Comparison of ENCODE assay signal across 8 mouse cellular contexts in genomic region chr19:45796061-45796556, GRCm38 (mm10). TPM values are rescaled to one million over a fixed set of nuclear protein-coding genes. Genes with fewer than 3 reads are reported as not detected.
DNase-seq lines count a peak whose midpoint lies in the region; ATAC-seq and TF ChIP-seq lines count a peak whose summit lies in the region.

No protein-coding gene starts in this region.

- intact Hi-C loops in left cerebral cortex, adult 2 months (cut with DNase I): no loop called here

- H3K4me2 ChIP-seq in kidney, embryonic 15.5 days: peak overlapping the region; percentile 56
- H3K4me2 ChIP-seq in embryonic facial prominence, embryonic 11.5 days (ENCODE audit: low read depth, low read length): peak overlapping the region; percentile 44
- peak overlapping the region; percentile 18; the same call in 1 of the 2 replicates for H3K4me2 ChIP-seq in midbrain, embryonic 16.5 days (ENCODE audit: low read length)

- H3K4me1 ChIP-seq in kidney, embryonic 15.5 days: peaks cover 19% of the 10 kb centered on the region
- H3K4me1 ChIP-seq in embryonic facial prominence, embryonic 11.5 days (ENCODE audit: control insufficient read depth, insufficient read depth, low read length): no peaks in the 10 kb centered on the region
- peaks cover 12% of the 10 kb centered on the region for H3K4me1 ChIP-seq in limb, embryonic 10.5 days
- H3K4me1 ChIP-seq in midbrain, embryonic 16.5 days (ENCODE audit: control insufficient read depth, insufficient read depth, low read length): no peaks in the 10 kb centered on the region

- no peak for TF ChIP-seq CTCF in left cerebral cortex, adult 2 months (IDR thresholded peaks at IDR 0.05)

- no peaks in the 10 kb centered on the region for H3K9me3 ChIP-seq in kidney, embryonic 15.5 days (replicated peaks)
- H3K9me3 ChIP-seq in embryonic facial prominence, embryonic 11.5 days (replicated peaks; ENCODE audit: control insufficient read depth, low read length): no peaks in the 10 kb centered on the region
- no peaks in the 10 kb centered on the region for H3K9me3 ChIP-seq in limb, embryonic 10.5 days (replicated peaks)
- H3K9me3 ChIP-seq in midbrain, embryonic 16.5 days (replicated peaks; ENCODE audit: control insufficient read depth, low read length, poor library complexity, severe bottlenecking): no peaks in the 10 kb centered on the region

- no peak for DNase-seq in kidney, adult 11 months
- DNase-seq in embryonic facial prominence, embryonic 11.5 days (ENCODE audit: low spot score): peak; percentile 65
- peak; percentile 71 for DNase-seq in limb, embryonic 10.5 days (ENCODE audit: low spot score)
- no peak for DNase-seq in right cerebral cortex, postnatal 36 days (ENCODE audit: low spot score in 2 of 2)
- no peak for DNase-seq in left cerebral cortex, adult 2 months (ENCODE audit: extremely low spot score in 1 of 2, low spot score in 2 of 2)
- no peak for DNase-seq in spleen, postnatal 14 days (ENCODE audit: low spot score in 2 of 2)

- H3K36me3 ChIP-seq in kidney, embryonic 15.5 days: no peaks in the 10 kb centered on the region
- no peaks in the 10 kb centered on the region for H3K36me3 ChIP-seq in embryonic facial prominence, embryonic 11.5 days (replicated peaks; ENCODE audit: control insufficient read depth, insufficient read depth, low read depth, low read length)
- no peaks in the 10 kb centered on the region for H3K36me3 ChIP-seq in limb, embryonic 10.5 days
- H3K36me3 ChIP-seq in midbrain, embryonic 16.5 days (ENCODE audit: control insufficient read depth, insufficient read depth, low read length): no peaks in the 10 kb centered on the region

- H3K4me3 ChIP-seq in kidney, embryonic 15.5 days (replicated peaks): peak overlapping the region; percentile 27
- peak overlapping the region; percentile 4; the same call in 1 of the 2 replicates for H3K4me3 ChIP-seq in embryonic facial prominence, embryonic 11.5 days (ENCODE audit: low read depth, low read length)
- peak overlapping the region; percentile 47 for H3K4me3 ChIP-seq in limb, embryonic 10.5 days
- H3K4me3 ChIP-seq in midbrain, embryonic 16.5 days (ENCODE audit: low read depth, low read length): no peak overlapping the region
- no peak overlapping the region for H3K4me3 ChIP-seq in left cerebral cortex, adult 2 months

- H3K9ac ChIP-seq in kidney, embryonic 15.5 days: no peak overlapping the region
- no peak overlapping the region for H3K9ac ChIP-seq in embryonic facial prominence, embryonic 11.5 days (replicated peaks; ENCODE audit: low read length)
- H3K9ac ChIP-seq in midbrain, embryonic 16.5 days (ENCODE audit: low read depth, low read length): 0 out of 2 replicates have a peak overlapping the region, but pooled peaks have one; percentile 14

- no peak overlapping the region for H3K27ac ChIP-seq in kidney, embryonic 15.5 days
- H3K27ac ChIP-seq in embryonic facial prominence, embryonic 11.5 days (replicated peaks; ENCODE audit: low read depth, low read length): no peak overlapping the region
- no peak overlapping the region for H3K27ac ChIP-seq in limb, embryonic 10.5 days
- H3K27ac ChIP-seq in midbrain, embryonic 16.5 days (ENCODE audit: low read length): no peak overlapping the region
- no peak overlapping the region for H3K27ac ChIP-seq in left cerebral cortex, adult 2 months

- 16% methylated on average over 15 of the region's 15 CpGs for WGBS in kidney, embryonic 15.5 days
- WGBS in embryonic facial prominence, embryonic 11.5 days: 6% methylated on average over 15 of the region's 15 CpGs
- 5% methylated on average over 15 of the region's 15 CpGs for WGBS in limb, embryonic 10.5 days
- 11% methylated on average over 15 of the region's 15 CpGs for WGBS in midbrain, embryonic 16.5 days

- ATAC-seq in kidney, embryonic 15.5 days (replicated peaks; ENCODE audit: low FRiP score): peak; percentile 77
- ATAC-seq in embryonic facial prominence, embryonic 11.5 days (replicated peaks; ENCODE audit: insufficient number of reproducible peaks, low FRiP score, low TSS enrichment, low read depth): no peak; the same call in 1 of the 2 replicates
- ATAC-seq in midbrain, embryonic 16.5 days: no peak

- H3K27me3 ChIP-seq in kidney, embryonic 15.5 days: no peaks in the 10 kb centered on the region
- H3K27me3 ChIP-seq in embryonic facial prominence, embryonic 11.5 days (ENCODE audit: control insufficient read depth, insufficient read depth, low read length): no peaks in the 10 kb centered on the region
- no peaks in the 10 kb centered on the region for H3K27me3 ChIP-seq in limb, embryonic 10.5 days (ENCODE audit: low read depth, poor library complexity, severe bottlenecking)
- no peaks in the 10 kb centered on the region for H3K27me3 ChIP-seq in midbrain, embryonic 16.5 days (ENCODE audit: control insufficient read depth, insufficient read depth, low read depth, low read length)

RNA-seq across cellular contexts. Expression of gene Mgea5, which starts 12.5 kb away (rescaled TPM):
- 47.4 and 53.3 TPM in 2 replicates for polyA plus RNA-seq in kidney, embryonic 15.5 days (2015; fragmentation: Nextera tagmentation; extraction: Ambion mirVana)
- polyA plus RNA-seq in embryonic facial prominence, embryonic 11.5 days (2014; fragmentation: Nextera tagmentation; extraction: Ambion mirVana): 58.7 and 58.8 TPM in 2 replicates
- polyA plus RNA-seq in limb, embryonic 10.5 days (2016; fragmentation: Nextera tagmentation; extraction: Ambion mirVana): 54.2 and 68.9 TPM in 2 replicates
- 76.5 and 84.0 TPM in 2 replicates for polyA plus RNA-seq in midbrain, embryonic 16.5 days (2015; fragmentation: Nextera tagmentation; extraction: Ambion mirVana)
- total RNA-seq in left cerebral cortex, adult 2 months (2021): 100 to 1,000 TPM; 164 to 176 TPM

RNA-seq across cellular contexts. Expression of gene Kcnip2, which starts 19.8 kb away (rescaled TPM):
- 2.2 and 2.3 TPM in 2 replicates for polyA plus RNA-seq in kidney, embryonic 15.5 days (2015; fragmentation: Nextera tagmentation; extraction: Ambion mirVana)
- polyA plus RNA-seq in embryonic facial prominence, embryonic 11.5 days (2014; fragmentation: Nextera tagmentation; extraction: Ambion mirVana): 1.3 TPM in 2 replicates
- polyA plus RNA-seq in limb, embryonic 10.5 days (2016; fragmentation: Nextera tagmentation; extraction: Ambion mirVana): 0.14 and 0.18 TPM in 2 replicates
- polyA plus RNA-seq in midbrain, embryonic 16.5 days (2015; fragmentation: Nextera tagmentation; extraction: Ambion mirVana): 8.2 and 10.0 TPM in 2 replicates
- 100 to 1,000 TPM; 142 to 170 TPM for total RNA-seq in left cerebral cortex, adult 2 months (2021)

RNA-seq across cellular contexts. Expression of gene Npm3, which starts 46.7 kb away (rescaled TPM):
- 20.8 and 28.5 TPM in 2 replicates for polyA plus RNA-seq in kidney, embryonic 15.5 days (2015; fragmentation: Nextera tagmentation; extraction: Ambion mirVana)
- 15.2 and 17.2 TPM in 2 replicates for polyA plus RNA-seq in embryonic facial prominence, embryonic 11.5 days (2014; fragmentation: Nextera tagmentation; extraction: Ambion mirVana)
- 13.3 and 14.9 TPM in 2 replicates for polyA plus RNA-seq in limb, embryonic 10.5 days (2016; fragmentation: Nextera tagmentation; extraction: Ambion mirVana)
- polyA plus RNA-seq in midbrain, embryonic 16.5 days (2015; fragmentation: Nextera tagmentation; extraction: Ambion mirVana): 7.9 TPM in 2 replicates
- total RNA-seq in left cerebral cortex, adult 2 months (2021): 1 to 10 TPM; 4.1 to 6.8 TPM

RNA-seq across cellular contexts. Expression of gene Fgf8, which starts 53.4 kb away (rescaled TPM):
- polyA plus RNA-seq in kidney, embryonic 15.5 days (2015; fragmentation: Nextera tagmentation; extraction: Ambion mirVana): 17.8 and 20.3 TPM in 2 replicates
- polyA plus RNA-seq in embryonic facial prominence, embryonic 11.5 days (2014; fragmentation: Nextera tagmentation; extraction: Ambion mirVana): 17.7 and 20.5 TPM in 2 replicates
- 78.5 and 105 TPM in 2 replicates for polyA plus RNA-seq in limb, embryonic 10.5 days (2016; fragmentation: Nextera tagmentation; extraction: Ambion mirVana)
- 0.23 and 1.2 TPM in 2 replicates for polyA plus RNA-seq in midbrain, embryonic 16.5 days (2015; fragmentation: Nextera tagmentation; extraction: Ambion mirVana)
- not detected for total RNA-seq in left cerebral cortex, adult 2 months (2021)

Comparison
In these comparisons a context has a peak if more than half of its experiments do, and no peak if none do; other contexts are left out.
1. H3K4me3 ChIP-seq: peak in kidney, embryonic 15.5 days (single experiment), embryonic facial prominence, embryonic 11.5 days (single experiment) and limb, embryonic 10.5 days (single experiment); none in midbrain, embryonic 16.5 days (single experiment) and left cerebral cortex, adult 2 months (single experiment).
2. DNase-seq: peak in embryonic facial prominence, embryonic 11.5 days (single experiment) and limb, embryonic 10.5 days (single experiment); none in kidney, adult 11 months (single experiment), right cerebral cortex, postnatal 36 days (0 of 2), left cerebral cortex, adult 2 months (0 of 2) and spleen, postnatal 14 days (0 of 2).
3. Peak in every context shown above with its lines, with median percentiles within 50 percentile points of each other: H3K4me2 ChIP-seq.